Mouse (Mus musculus) myocyte (in vitro differentiated cells): Measurements from ENCODE around the gene Ramac. TPM values are rescaled to one million over a fixed set of nuclear protein-coding genes. Genes with fewer than 3 reads are reported as not detected.

Experiments used
- H3K27me3 ChIP-seq: one replicate; pipeline ENCODE4 v1.6.1; 2011; ENCODE audit not compliant: control insufficient read depth, insufficient read depth, insufficient read length
- H3K36me3 ChIP-seq: one replicate; pipeline ENCODE4 v1.6.1; 2011; ENCODE audit not compliant: control insufficient read depth, insufficient read depth
- H3K4me2 ChIP-seq: one replicate; pipeline ENCODE4 v1.6.1; 2011; ENCODE audit warnings: low read depth, control low read depth
- H3K4me3 ChIP-seq: one replicate; pipeline ENCODE4 v1.5.1; 2011; ENCODE audit warnings: mild to moderate bottlenecking, control low read depth, moderate library complexity
- H3K79me2 ChIP-seq: one replicate; pipeline ENCODE4 v1.6.1; 2011; ENCODE audit not compliant: control insufficient read depth, insufficient read depth
- H3ac ChIP-seq: one replicate; pipeline ENCODE4 v1.6.1; 2011; ENCODE audit not compliant: control insufficient read depth, insufficient read length
- CEBPB ChIP-seq: IDR thresholded peaks from 2 replicates; pipeline ENCODE4 v1.6.1; 2011; ENCODE audit warnings: mild to moderate bottlenecking, moderate library complexity; ENCODE audit not compliant: poor library complexity, insufficient read depth, severe bottlenecking
- E2F4 ChIP-seq: IDR thresholded peaks from one replicate; pipeline ENCODE4 v1.6.1; 2011; ENCODE audit warnings: mild to moderate bottlenecking, control low read depth, moderate library complexity; ENCODE audit not compliant: insufficient read depth
- MAX ChIP-seq: IDR thresholded peaks from one replicate; pipeline ENCODE4 v1.6.1; 2011; ENCODE audit warnings: low read depth, mild to moderate bottlenecking, control low read depth
- MYOD1 ChIP-seq, 3 experiments: IDR thresholded peaks; one replicate each; pipeline ENCODE4 v1.6.1; 2011; ENCODE audit warnings: control low read depth in 2 of 3, low read depth in 2 of 3, mild to moderate bottlenecking in 2 of 3, moderate library complexity in 1 of 3; ENCODE audit not compliant: insufficient read length in 2 of 3, control insufficient read depth in 1 of 3
- MYOG ChIP-seq, 3 experiments: IDR thresholded peaks; one replicate each; pipeline ENCODE4 v1.6.1; 2011; ENCODE audit warnings: control low read depth in 2 of 3, low read depth in 2 of 3, mild to moderate bottlenecking in 2 of 3; ENCODE audit not compliant: insufficient read length in 2 of 3, control insufficient read depth in 1 of 3, insufficient read depth in 1 of 3
- POLR2A ChIP-seq: IDR thresholded peaks from one replicate; pipeline ENCODE4 v1.6.1; 2011; ENCODE audit warnings: low read depth, mild to moderate bottlenecking, control low read depth, moderate library complexity; ENCODE audit not compliant: insufficient read length
- POLR2AphosphoS2 ChIP-seq: IDR thresholded peaks from one replicate; pipeline ENCODE4 v1.6.1; 2011; ENCODE audit warnings: low read depth, control low read depth; ENCODE audit not compliant: insufficient read length
- REST ChIP-seq: IDR thresholded peaks from one replicate; pipeline ENCODE4 v1.6.1; 2011; ENCODE audit warnings: mild to moderate bottlenecking, control low read depth, moderate library complexity; ENCODE audit not compliant: insufficient read depth, insufficient read length
- SRF ChIP-seq: IDR thresholded peaks from one replicate; pipeline ENCODE4 v1.6.1; 2011; ENCODE audit warnings: low read depth; ENCODE audit not compliant: control insufficient read depth, insufficient read length
- TCF12 ChIP-seq: IDR thresholded peaks from one replicate; pipeline ENCODE4 v1.6.1; 2011; ENCODE audit warnings: mild to moderate bottlenecking, control low read depth; ENCODE audit not compliant: poor library complexity, insufficient read depth, severe bottlenecking
- TCF3 ChIP-seq: IDR thresholded peaks from one replicate; pipeline ENCODE4 v1.6.1; 2011; ENCODE audit warnings: low read depth, control low read depth; ENCODE audit not compliant: insufficient read length
- USF1 ChIP-seq: IDR thresholded peaks from one replicate; pipeline ENCODE4 v1.6.1; 2011; ENCODE audit warnings: low read depth, mild to moderate bottlenecking, control low read depth, moderate library complexity
- polyA plus RNA-seq: library from polyadenylated mRNA; unstranded; fragments of >200 nt; fragmentation: generic; extraction: Trizol; gene quantifications from one replicate; pipeline ENCODE4 v1.2.1, GENCODE M21; 2012; ENCODE audit warnings: missing spikeins

Ramac gene
- polyA plus RNA-seq, 1 experiment = 15.6 TPM

DNA sequence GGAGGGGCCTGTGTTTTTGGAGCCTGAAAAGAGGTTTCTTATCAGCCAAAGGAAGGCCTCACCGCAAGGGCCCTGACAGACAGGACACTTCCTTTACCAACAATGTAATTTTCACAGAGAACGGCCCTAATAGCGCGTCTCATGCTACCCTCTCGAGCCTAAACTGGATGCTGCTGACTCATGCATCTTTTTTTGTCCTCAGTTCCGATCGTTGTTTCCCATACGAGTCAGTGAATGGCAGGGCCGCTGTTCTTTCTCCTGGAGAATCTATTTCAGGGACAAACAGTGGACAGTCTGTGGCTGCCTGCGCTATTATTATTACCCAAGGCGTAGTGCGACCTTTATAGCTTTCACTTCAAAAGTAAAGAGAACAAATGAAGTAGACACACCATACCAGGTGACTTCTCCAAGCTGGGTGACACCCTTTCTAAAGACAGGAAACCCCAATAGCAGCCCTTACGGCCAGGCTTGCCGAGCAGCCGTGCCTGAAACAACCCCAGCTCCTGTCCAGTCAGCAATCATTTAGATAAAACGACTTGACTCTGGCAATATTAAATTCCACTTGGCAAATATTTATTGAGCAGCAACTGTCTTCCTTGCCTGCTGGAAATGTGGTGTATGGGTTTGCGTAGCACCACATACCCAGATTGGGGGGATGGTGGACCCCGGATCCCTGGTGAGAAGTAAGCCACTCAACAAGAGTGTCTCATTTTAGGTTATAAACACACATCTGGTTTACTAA is 36.6 kb upstream of the Ramac start:
- Histone ChIP-seq H3K36me3 (no peaks in the 10 kb centered on the region), H3K79me2 (no peaks in the 10 kb centered on the region), H3K27me3 (no peaks in the 10 kb centered on the region), H3K4me2 (no peak overlapping the region), H3K4me3 (no peak overlapping the region), H3ac (no peak overlapping the region)
- TF ChIP-seq CEBPB (no peak), POLR2A (no peak), REST (no peak), SRF (no peak), MYOD1 (IDR thresholded peaks at IDR 0.05; ENCODE audit: control insufficient read depth in 1 of 3, insufficient read length in 2 of 3, low read depth in 2 of 3) (no peak), USF1 (no peak), TCF12 (no peak), MAX (no peak), MYOG (IDR thresholded peaks at IDR 0.05; ENCODE audit: control insufficient read depth in 1 of 3, insufficient read depth in 1 of 3, insufficient read length in 2 of 3, low read depth in 2 of 3) (no peak), E2F4 (no peak), TCF3 (no peak), POLR2AphosphoS2 (no peak)

DNA sequence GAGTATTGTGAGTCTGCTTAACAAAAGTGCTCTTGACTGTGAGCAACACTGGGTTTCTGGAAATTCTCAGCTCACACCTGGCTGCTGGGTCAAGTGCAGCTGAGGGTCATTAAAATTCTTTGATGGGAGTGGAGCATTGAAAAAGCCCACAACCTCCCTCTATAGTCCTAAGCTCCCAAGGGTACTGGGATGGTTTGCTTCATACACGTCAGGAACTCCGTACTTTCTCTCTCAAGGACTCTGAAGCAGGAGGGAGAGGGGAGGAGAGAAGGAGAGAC is 36.1 kb upstream of the Ramac start:
- Histone ChIP-seq H3ac (no peak overlapping the region), H3K4me3 (no peak overlapping the region), H3K79me2 (no peaks in the 10 kb centered on the region), H3K4me2 (no peak overlapping the region), H3K36me3 (no peaks in the 10 kb centered on the region), H3K27me3 (no peaks in the 10 kb centered on the region)
- TF ChIP-seq POLR2A (no peak), REST (no peak), CEBPB (no peak)

DNA sequence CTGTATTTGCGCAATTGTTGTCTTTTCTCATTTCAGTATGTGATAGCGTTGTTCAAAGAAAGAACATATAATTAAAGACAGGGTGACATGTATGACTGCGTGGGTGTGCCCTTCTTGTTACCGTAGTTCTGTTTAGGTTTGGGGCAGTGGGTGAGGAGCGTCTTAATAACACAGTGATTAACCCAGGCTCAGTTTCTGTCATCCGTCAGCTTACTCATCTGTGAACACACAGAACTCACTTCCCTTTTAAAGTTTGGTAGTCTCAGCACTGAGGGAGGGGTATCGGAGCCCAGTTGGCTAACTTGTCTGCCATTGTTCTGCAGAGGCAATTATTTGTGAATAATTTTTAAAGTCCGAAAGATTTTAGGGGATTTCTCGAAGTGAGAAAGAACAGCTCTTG is 35.0 kb upstream of the Ramac start:
- Histone ChIP-seq H3K36me3 (no peaks in the 10 kb centered on the region), H3K79me2 (no peaks in the 10 kb centered on the region), H3K4me2 (no peak overlapping the region), H3ac (no peak overlapping the region), H3K4me3 (no peak overlapping the region), H3K27me3 (no peaks in the 10 kb centered on the region)
- no peak for TF ChIP-seq MYOG (IDR thresholded peaks at IDR 0.05; ENCODE audit: control insufficient read depth in 1 of 3, insufficient read depth in 1 of 3, insufficient read length in 2 of 3, low read depth in 2 of 3)
- TF ChIP-seq REST = no peak
- TF ChIP-seq SRF = no peak
- TF ChIP-seq POLR2A = no peak
- no peak for TF ChIP-seq USF1
- TF ChIP-seq CEBPB = no peak
- no peak for TF ChIP-seq MYOD1 (IDR thresholded peaks at IDR 0.05; ENCODE audit: control insufficient read depth in 1 of 3, insufficient read length in 2 of 3, low read depth in 2 of 3)
- no peak for TF ChIP-seq TCF3
- no peak for TF ChIP-seq E2F4
- TF ChIP-seq TCF12 = no peak
- no peak for TF ChIP-seq MAX
- TF ChIP-seq POLR2AphosphoS2 = no peak

- Histone ChIP-seq H3K4me3 (no peak overlapping the region), H3ac (no peak overlapping the region), H3K79me2 (no peaks in the 10 kb centered on the region), H3K36me3 (no peaks in the 10 kb centered on the region), H3K4me2 (no peak overlapping the region), H3K27me3 (no peaks in the 10 kb centered on the region)
- TF ChIP-seq POLR2AphosphoS2 = no peak
- no peak for TF ChIP-seq MYOG (IDR thresholded peaks at IDR 0.05; ENCODE audit: control insufficient read depth in 1 of 3, insufficient read depth in 1 of 3, insufficient read length in 2 of 3, low read depth in 2 of 3)
- TF ChIP-seq SRF = no peak
- no peak for TF ChIP-seq USF1
These were observed 32.9 kb upstream of the Ramac start for GRCm38 (mm10) chr7:81729787-81730186.

- Histone ChIP-seq H3K79me2 (no peaks in the 10 kb centered on the region), H3K27me3 (no peaks in the 10 kb centered on the region), H3ac (no peak overlapping the region), H3K36me3 (no peaks in the 10 kb centered on the region), H3K4me3 (no peak overlapping the region), H3K4me2 (no peak overlapping the region)
- TF ChIP-seq E2F4 = no peak
- TF ChIP-seq TCF12 = no peak
- TF ChIP-seq CEBPB = no peak
- no peak for TF ChIP-seq TCF3
- TF ChIP-seq REST = no peak
- TF ChIP-seq SRF = no peak
- TF ChIP-seq MAX = no peak
These were observed 31.5 kb upstream of the Ramac start for GRCm38 (mm10) chr7:81731181-81731651.
